Mouse (Mus musculus): Measurements from ENCODE around the gene Ankrd54.

- TF ChIP-seq POLR2A (IDR thresholded peaks at IDR 0.05; ENCODE audit: insufficient read length, low read depth) (no peak), POLR2AphosphoS2 (IDR thresholded peaks at IDR 0.05; ENCODE audit: insufficient read length, low read depth) (no peak), USF1 (IDR thresholded peaks at IDR 0.05; ENCODE audit: low read depth) (no peak), MAX (IDR thresholded peaks at IDR 0.05; ENCODE audit: low read depth) (no peak), E2F4 (IDR thresholded peaks at IDR 0.05; ENCODE audit: insufficient read depth) (no peak), TCF12 (IDR thresholded peaks at IDR 0.05; ENCODE audit: insufficient read depth, poor library complexity, severe bottlenecking) (no peak)
Observed at GRCm38 (mm10) chr15:79060887-79061565, 1.7 kb downstream of the Ankrd54 start.

All from myocyte (in vitro differentiated cells).